Mouse (Mus musculus): Measurements from ENCODE around the gene Grin2a. TPM values are rescaled to one million over a fixed set of nuclear protein-coding genes. Genes with fewer than 3 reads are reported as not detected.

The Grin2a gene
- total RNA-seq, 2 experiments from 2014 or later = 129 to 130 TPM

DNA sequence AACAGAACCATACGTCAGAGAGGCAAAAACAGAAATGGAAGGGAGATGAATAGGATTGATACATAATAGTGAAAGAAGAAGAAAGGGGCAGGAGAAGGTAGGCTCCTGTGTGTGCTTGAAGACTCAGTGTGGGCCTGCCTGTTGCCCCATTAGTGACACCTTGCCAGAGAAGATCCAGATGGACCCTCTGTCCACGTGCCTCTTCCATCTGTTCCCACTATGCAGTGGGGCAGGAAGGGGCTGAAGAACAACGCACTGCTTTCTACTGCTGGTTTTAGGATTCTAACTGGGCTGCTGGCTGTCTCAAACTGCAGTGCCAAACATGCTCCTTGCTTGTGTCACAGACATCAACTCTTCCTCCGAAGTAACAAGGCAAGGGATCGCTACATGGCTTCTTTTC, 391.4 kb downstream of the Grin2a start:
- no peak for DNase-seq (ENCODE audit: extremely low spot score in 1 of 2, low spot score in 2 of 2)
- intact Hi-C loops (cut with DNase I) = no loop called here

DNA sequence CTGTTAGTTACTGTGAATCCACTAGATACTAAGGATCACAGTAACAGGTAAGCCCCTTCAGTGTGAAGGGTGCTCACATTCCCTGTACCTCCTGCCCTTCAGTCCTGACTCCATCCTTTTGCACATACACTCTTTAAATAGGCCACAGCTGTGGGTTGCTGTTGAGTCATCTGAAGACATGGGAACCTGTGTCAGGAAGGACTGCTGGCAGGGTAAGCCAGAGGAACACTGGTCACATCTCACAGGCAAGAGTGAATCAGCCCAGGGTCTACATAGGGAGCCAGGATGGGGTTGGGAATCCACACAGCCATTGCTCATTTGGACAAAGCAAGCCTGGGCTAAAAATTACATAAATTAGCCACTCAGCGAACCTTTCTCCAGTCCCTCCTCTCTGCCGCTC, 392.8 kb downstream of the Grin2a start:
- intact Hi-C loops (cut with DNase I) = no loop called here
- DNase-seq (ENCODE audit: extremely low spot score in 1 of 2, low spot score in 2 of 2) = no peak

DNA sequence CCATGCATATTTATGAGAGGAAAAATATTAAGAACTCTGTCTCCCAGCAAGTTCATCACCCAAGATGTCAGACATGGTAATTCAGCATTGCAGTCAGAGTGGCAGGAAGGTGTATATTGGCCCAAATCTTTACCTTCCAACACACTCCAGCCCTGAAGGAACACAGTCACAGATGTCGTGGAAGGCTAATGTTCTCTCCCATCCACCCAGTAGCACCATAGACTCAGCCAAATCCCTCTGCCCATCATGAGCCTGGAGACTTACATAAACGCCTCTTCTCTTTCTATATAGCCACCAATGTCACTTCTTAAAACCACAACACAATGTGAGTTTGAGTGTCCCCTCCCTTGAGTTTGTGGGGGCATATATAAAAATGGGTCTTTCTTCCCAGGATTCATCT, 406.2 kb downstream of the Grin2a start:
- intact Hi-C loops (cut with DNase I) = no loop called here
- DNase-seq (ENCODE audit: extremely low spot score in 1 of 2, low spot score in 2 of 2) = no peak

DNA sequence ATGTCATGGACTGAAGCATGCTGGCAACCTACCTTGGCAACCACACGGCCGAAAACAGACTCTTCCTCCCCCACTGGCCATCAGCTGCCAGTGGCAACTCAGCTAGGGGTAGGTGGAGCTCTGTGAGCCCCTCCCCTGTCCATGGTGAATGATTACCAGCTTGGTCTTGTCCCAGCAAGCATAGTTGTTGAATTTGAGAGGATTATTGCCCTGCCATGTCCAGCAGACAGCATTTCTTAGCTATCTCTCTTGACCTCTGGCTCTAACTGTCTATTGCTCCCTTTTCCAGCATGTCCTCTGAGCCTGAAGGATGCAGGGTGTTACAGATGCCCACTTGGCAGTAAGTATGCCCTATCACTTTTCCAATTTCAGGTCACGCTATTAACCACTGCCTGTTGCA, 406.9 kb downstream of the Grin2a start:
- DNase-seq (ENCODE audit: extremely low spot score in 1 of 2, low spot score in 2 of 2) = no peak
- intact Hi-C loops (cut with DNase I) = no loop called here

DNA sequence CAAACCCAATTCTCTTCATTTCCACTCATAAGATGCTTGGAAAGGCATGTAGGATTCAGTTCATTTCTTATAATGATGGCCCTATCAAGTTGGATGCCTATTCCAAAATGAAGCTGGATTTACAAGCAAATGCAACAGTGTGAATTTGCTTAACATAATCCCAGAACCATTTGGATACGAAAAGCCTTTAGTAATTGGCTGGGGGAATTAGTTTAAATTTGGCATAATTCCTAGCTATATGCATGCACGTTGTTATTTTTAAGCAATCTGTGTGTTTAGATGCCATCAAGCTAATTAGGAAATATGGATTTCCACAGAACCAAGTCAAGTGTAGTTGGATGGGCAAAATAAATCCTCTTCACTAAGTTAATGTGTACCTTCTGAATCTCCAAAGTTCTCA, 411.4 kb downstream of the Grin2a start:
- intact Hi-C loops (cut with DNase I) = no loop called here
- no peak for DNase-seq (ENCODE audit: extremely low spot score in 1 of 2, low spot score in 2 of 2)

DNA sequence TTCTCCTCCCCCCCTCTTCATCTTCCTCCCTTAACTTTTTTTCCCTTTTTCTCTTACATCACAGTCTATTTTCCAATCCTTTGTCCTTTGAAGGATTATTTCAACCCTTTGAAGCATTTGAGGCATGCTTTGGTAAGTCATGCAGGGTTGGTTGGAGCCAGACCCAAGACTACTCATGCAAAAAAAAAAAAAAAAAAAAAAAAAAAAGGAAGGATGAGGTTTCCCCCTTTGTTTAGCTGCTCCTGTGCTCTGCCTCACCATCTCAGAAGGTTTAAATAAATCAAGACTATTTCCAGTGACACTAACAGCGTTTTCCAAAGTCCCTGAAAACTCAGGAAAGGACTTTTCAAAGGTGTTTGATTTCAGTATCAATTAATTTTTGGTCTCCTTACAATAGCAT, 423.6 kb downstream of the Grin2a start:
- intact Hi-C loops (cut with DNase I) = no loop called here
- DNase-seq (ENCODE audit: extremely low spot score in 1 of 2, low spot score in 2 of 2) = no peak

DNA sequence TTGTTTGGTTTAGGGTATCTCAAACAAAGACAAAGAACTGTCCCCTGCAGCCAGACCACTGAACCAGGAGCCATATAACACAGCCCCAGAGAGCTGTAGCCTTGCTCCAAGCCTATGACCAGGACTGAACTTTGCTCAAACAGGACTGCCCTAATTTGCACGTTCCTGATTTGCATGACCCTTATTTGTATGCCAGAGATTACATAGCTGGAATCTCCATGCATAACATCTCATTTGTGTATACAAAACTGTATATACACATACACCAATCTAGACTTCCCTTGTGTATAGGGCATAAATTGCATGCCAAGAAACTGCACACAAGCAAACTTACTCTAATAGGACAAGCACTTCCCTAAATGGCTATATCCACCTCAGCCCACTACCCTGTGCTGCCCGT, 428.1 kb downstream of the Grin2a start:
- intact Hi-C loops (cut with DNase I) = no loop called here
- no peak for DNase-seq (ENCODE audit: extremely low spot score in 1 of 2, low spot score in 2 of 2)

DNA sequence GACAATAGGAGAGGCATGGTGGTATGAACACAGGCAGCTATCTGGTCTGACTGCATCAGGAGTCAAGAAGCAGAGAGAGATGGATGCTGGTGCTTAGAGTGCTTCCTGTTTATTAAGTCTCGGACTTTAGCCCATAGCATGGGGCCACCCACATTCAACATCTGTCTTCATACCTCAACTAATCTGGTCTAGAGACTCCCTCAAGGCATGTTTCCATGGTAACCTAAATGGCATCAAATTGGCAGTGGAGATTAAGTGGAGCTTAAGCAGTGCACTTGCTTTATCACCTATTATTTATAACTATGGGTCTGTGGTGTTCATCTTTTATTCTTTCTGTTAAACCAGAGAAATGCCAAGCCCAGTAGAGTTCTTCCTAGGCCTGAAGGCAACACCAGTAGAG, 433.5 kb downstream of the Grin2a start:
- intact Hi-C loops (cut with DNase I) = no loop called here
- DNase-seq (ENCODE audit: extremely low spot score in 1 of 2, low spot score in 2 of 2) = no peak

DNA sequence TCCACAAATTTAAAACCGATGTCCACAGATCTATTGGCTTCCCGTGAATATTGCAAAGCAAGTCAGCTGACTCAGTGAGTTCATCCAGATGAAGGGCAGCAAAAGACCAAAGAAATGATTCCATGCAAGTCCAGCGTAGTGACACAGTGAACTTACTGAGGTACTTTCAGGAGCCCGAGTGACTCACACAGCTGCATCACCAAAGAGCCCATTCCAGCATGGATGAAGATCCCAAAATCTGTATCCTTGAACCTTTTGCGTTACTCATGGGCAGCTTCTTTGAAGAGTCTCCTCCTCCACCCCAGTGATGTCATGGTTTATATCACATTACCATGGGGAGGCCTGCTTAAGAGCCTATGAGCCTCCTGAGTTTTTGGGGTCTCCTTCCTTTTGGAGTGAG, 460.2 kb downstream of the Grin2a start:
- intact Hi-C loops (cut with DNase I) = no loop called here
- DNase-seq (ENCODE audit: extremely low spot score in 1 of 2, low spot score in 2 of 2) = no peak

DNA sequence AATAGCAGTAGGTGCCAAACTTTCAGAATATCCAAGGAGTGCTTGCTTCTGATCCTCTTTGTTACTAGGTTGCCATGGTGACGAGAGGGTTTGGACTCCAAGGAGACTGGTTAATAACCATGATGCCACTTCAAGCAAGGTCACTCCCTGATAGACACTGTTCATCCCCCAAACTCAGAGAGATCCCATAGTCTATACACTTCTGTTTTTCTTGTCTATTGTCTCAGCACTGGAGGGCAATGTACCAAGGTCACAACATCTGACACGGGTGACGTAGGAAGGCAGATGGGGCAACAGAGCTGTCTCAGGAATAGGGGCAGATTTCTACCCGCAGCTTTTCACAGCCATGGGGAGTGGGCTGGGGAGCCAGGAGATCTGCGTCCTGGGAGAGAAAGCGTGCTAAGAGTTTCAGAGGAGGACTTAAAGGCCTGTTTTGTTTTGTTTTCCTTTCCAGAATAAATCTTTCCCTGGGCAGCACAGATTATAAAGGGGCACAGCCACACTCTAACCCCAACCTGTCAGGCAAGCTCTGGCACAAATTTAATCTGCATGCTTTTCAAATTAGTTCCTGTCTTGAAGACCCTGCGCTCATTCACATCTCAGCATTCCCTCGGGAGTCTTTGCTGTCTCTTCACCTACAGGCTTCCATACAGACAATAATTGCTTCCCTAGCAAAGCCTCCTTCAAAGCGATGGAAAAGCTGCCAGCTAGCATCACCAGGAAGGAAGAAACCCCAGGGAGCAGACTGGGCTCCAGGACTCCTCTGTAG, 461.6 kb downstream of the Grin2a start:
- intact Hi-C loops (cut with DNase I) = no loop called here
- DNase-seq (ENCODE audit: extremely low spot score in 1 of 2, low spot score in 2 of 2) = peak in 1 of 2 experiments; percentile 26

DNA sequence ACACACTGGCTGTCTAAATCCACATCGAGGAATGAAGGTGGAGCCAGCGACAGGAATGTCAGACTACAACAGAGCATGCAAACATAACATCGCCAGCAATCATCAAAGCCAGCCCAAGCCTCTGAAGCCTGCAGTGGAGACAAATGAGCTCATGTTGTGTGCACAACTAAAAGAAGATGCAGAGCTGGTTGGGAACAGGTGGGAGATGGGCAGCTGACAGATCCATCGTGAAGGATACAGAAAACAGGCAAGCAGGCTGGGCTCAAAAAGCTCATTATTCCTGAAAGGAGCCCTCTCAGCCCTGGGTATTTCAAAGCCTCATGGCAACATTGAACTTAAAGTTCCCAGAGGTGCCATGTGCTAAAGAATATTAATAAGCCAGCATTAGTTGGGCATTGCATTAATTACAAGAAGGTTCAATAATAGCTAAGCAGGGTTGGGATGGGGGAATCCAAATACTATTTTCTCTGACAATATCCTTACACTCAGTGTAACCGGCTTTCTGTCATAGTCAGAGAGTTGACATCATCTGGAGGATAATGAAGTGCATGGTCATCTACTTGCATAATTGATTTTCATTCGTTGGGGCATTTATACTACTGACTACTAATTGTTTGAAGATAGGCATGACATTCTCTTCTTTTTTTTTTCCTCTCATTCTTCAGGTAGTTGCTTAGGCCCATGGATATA, 462.4 kb downstream of the Grin2a start:
- DNase-seq (ENCODE audit: extremely low spot score in 1 of 2, low spot score in 2 of 2) = no peak
- intact Hi-C loops (cut with DNase I) = no loop called here

DNA sequence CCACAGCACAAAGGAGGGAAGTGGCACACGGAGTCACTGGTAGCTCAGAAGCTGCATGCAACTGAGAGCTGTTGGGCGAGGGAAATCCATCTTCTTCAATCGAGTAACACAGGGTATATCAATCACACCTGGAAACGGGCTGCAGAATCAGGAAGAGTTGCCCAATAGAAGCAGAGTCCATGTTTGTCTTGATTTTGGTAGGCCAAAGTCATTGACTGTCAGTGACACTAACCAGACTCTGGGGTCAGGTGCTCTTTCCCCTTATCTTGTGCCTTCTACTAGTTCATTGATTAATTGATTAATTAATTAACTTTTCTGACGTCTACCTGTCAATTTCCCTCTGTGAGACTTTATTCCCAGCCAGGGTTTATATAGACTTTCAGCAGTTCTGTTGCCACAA, 468.1 kb downstream of the Grin2a start:
- intact Hi-C loops (cut with DNase I) = no loop called here
- DNase-seq (ENCODE audit: extremely low spot score in 1 of 2, low spot score in 2 of 2) = no peak

DNA sequence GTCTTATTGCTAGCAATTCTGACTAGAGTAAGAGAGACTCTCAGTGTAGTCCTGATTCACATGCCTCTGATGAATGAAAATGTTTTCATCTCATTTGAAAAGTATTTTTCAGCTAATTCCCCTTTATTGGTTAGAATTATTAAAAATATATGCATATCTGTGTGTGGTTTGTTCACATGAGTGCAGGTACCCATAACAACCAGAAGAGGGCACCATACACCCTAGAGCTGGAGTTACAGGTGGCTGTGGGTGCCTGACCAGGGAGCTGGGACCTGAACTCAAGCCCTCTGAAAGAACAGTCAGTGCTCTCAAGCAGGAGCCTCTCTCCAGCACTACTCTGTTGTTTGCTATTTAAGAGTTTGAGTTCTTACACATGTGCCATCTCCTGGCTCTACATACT, 472.0 kb downstream of the Grin2a start:
- DNase-seq (ENCODE audit: extremely low spot score in 1 of 2, low spot score in 2 of 2) = no peak
- intact Hi-C loops (cut with DNase I) = no loop called here

Other genes starting within 250 kb of the Grin2a start
- not detected for gene Rpl39l, start 174.7 kb upstream of the Grin2a start, total RNA-seq (2021)
- under 1 TPM in 1 of 2 experiments, not detected in 1; 0.30 TPM for gene Atf7ip2, start 197.2 kb upstream of the Grin2a start, total RNA-seq (2021)

Data from left cerebral cortex, postnatal 10 days (tissue).